Mouse (Mus musculus): ENCODE data around the gene Abcg5.

DNA sequence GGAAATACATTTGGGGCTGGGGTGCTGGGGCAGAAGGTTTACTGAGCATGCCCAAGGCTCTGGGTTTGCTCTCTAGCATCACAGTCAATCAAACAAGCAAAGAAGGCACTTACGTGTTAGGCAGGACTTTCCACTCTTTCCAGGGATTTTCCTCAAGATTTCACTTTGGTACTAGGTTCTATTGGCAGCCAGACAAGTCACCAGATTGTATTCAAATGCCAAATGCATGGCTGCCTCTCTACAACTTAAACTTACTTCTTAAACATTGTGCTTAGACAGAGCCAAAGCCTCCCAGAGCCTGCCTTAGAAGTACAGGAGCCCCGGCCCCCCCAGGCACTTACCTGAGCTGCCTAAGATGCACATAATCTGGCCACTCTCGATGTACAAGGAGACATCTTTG, 1.1 kb downstream of the Abcg5 start:
- TF ChIP-seq CTCF (conservative IDR thresholded peaks at IDR 0.05 in 1 of 2, IDR thresholded peaks at IDR 0.05 in 1 of 2; ENCODE audit: low read depth in 2 of 2, low read length in 2 of 2) (no peak), CHD1 (IDR thresholded peaks at IDR 0.05; ENCODE audit: low read depth, low read length) (no peak), POLR2A (IDR thresholded peaks at IDR 0.05; ENCODE audit: low read depth, low read length) (no peak), NRF1 (IDR thresholded peaks at IDR 0.05; ENCODE audit: low read depth, low read length) (no peak), ELF1 (IDR thresholded peaks at IDR 0.05; ENCODE audit: low read depth, low read length) (no peak), NELFE (IDR thresholded peaks at IDR 0.05; ENCODE audit: low read depth, low read length) (no peak), MAZ (IDR thresholded peaks at IDR 0.05; ENCODE audit: low read depth, low read length) (no peak), SIN3A (IDR thresholded peaks at IDR 0.05; ENCODE audit: low read length) (no peak), HCFC1 (IDR thresholded peaks at IDR 0.05; ENCODE audit: low read depth, low read length) (no peak), TCF12 (IDR thresholded peaks at IDR 0.05; ENCODE audit: low read depth, low read length) (no peak), SMC3 (IDR thresholded peaks at IDR 0.05; ENCODE audit: low read depth, low read length) (no peak), POLR2AphosphoS2 (IDR thresholded peaks at IDR 0.05; ENCODE audit: low read depth, low read length) (no peak)
